Mouse (Mus musculus): ENCODE results near the gene Hyal2. TPM values are rescaled to one million over a fixed set of nuclear protein-coding genes. Genes with fewer than 3 reads are reported as not detected.

Gene Hyal2
- total and polyA plus RNA-seq, 3 experiments = 31.3 to 32.0 TPM; not detected in 1

DNA sequence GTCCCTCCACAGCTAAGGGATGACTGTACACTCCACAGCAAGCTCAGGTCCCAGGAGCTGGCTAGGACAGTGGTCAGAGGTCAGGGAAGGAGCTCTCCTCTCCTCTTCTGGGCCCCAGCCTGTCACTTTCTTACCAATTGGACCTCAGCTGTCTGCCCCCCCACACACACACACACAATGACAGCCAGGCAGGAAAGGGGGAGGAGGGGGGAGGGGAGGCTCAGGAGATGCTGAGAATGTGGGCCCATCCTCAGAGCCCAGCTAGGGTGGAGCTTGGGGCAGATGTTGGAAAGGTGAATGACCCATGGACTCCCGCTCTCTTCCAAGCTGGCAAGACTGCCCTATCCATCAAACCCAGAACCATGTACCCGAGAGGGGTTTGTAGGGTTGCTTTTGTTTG is 39.3 kb downstream of the Hyal2 start:
- no peak overlapping the region for H3K27ac ChIP-seq (ENCODE audit: control insufficient read depth, low read depth, low read length)
- H3K9ac ChIP-seq (ENCODE audit: control insufficient read depth, low read depth, low read length, poor library complexity, severe bottlenecking) = no peak overlapping the region
- H3K36me3 ChIP-seq (ENCODE audit: control insufficient read depth in 1 of 2, insufficient read depth in 2 of 2, low read length in 2 of 2) = peaks cover 0 to 14% of the 10 kb centered on the region in 2 experiments; a peak in 2 of 4 replicates
- H3K79me2 ChIP-seq (ENCODE audit: control insufficient read depth, insufficient read depth, low read length, poor library complexity) = no peaks in the 10 kb centered on the region; the same call in 1 of the 2 replicates
- no peaks in the 10 kb centered on the region for H3K27me3 ChIP-seq (ENCODE audit: control insufficient read depth in 1 of 2, insufficient read depth in 2 of 2, low read length in 2 of 2)
- H3K9me3 ChIP-seq (replicated peaks; ENCODE audit: insufficient read depth, low read length) = no peaks in the 10 kb centered on the region
- TF ChIP-seq TCF12 (IDR thresholded peaks at IDR 0.05; ENCODE audit: low read depth, low read length) = no peak
- no peak for TF ChIP-seq NRF1 (IDR thresholded peaks at IDR 0.05; ENCODE audit: insufficient read depth, low read depth, low read length, poor library complexity, severe bottlenecking)
- no peak for TF ChIP-seq ETS1 (IDR thresholded peaks at IDR 0.05; ENCODE audit: low read depth, low read length)
- no peak for TF ChIP-seq RAD21 (IDR thresholded peaks at IDR 0.05; ENCODE audit: low read depth, low read length)
- no peak overlapping the region for H3K4me3 ChIP-seq (ENCODE audit: control insufficient read depth in 1 of 2, insufficient read depth in 1 of 2, low read depth in 2 of 2, low read length in 2 of 2)
- peaks cover 2 to 29% of the 10 kb centered on the region in 2 experiments; a peak in 3 of 4 replicates for H3K4me1 ChIP-seq (ENCODE audit: control insufficient read depth in 1 of 2, insufficient read depth in 2 of 2, low read length in 2 of 2)
- no peak for DNase-seq (ENCODE audit: low read depth, low spot score)

DNA sequence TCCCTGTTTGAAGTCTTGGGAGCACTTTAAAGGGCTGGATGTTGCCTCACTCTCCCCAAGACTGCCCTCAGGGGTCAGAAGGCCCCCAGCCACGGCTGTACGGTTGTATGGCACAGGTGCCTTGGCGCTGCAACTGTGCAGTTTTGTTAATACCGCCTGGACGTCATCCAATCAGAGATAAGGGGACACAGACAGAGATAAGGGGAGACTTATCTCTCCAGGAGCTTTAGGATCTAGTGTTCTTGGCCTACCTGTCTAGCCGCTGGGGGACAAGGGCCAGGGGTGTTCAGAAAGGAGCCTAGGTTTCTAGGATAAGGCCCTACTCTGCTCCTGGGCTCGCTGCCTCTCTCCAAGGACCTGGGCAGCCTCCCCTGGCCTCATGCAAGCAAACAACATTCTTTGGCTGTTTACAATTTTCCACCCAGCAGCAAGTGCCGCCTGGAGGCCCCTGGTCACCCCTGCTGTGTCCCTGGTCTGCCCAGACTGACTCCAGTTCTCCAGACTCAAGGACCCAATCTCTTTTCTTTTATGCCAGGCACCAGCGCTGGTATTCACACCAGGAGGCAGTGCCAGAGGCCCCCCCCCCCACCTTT is 40.0 kb downstream of the Hyal2 start:
- no peak for DNase-seq (ENCODE audit: low read depth, low spot score)
- Histone ChIP-seq H3K36me3 (ENCODE audit: control insufficient read depth in 1 of 2, insufficient read depth in 2 of 2, low read length in 2 of 2) (peaks cover 0 to 10% of the 10 kb centered on the region in 2 experiments; a peak in 2 of 4 replicates), H3K9me3 (replicated peaks; ENCODE audit: insufficient read depth, low read length) (no peaks in the 10 kb centered on the region), H3K79me2 (ENCODE audit: control insufficient read depth, insufficient read depth, low read length, poor library complexity) (peaks cover 2% of the 10 kb centered on the region; the same call in 1 of the 2 replicates), H3K9ac (ENCODE audit: control insufficient read depth, low read depth, low read length, poor library complexity, severe bottlenecking) (no peak overlapping the region), H3K4me1 (ENCODE audit: control insufficient read depth in 1 of 2, insufficient read depth in 2 of 2, low read length in 2 of 2) (peaks cover 3 to 28% of the 10 kb centered on the region in 2 experiments; a peak in 3 of 4 replicates), H3K27me3 (ENCODE audit: control insufficient read depth in 1 of 2, insufficient read depth in 2 of 2, low read length in 2 of 2) (no peaks in the 10 kb centered on the region), H3K27ac (ENCODE audit: control insufficient read depth, low read depth, low read length) (no peak overlapping the region), H3K4me3 (ENCODE audit: control insufficient read depth in 1 of 2, insufficient read depth in 1 of 2, low read depth in 2 of 2, low read length in 2 of 2) (no peak overlapping the region)
- TF ChIP-seq MYC (IDR thresholded peaks at IDR 0.05; ENCODE audit: low read depth, low read length) (no peak), ZKSCAN1 (IDR thresholded peaks at IDR 0.05; ENCODE audit: low read depth, low read length) (no peak), EP300 (IDR thresholded peaks at IDR 0.05; ENCODE audit: low read depth in 1 of 2, low read length in 2 of 2) (peak in 1 of 2 experiments; percentile 31; a peak in 1 of 4 replicates), USF1 (IDR thresholded peaks at IDR 0.05; ENCODE audit: low read depth, low read length) (no peak), SMC3 (IDR thresholded peaks at IDR 0.05; ENCODE audit: low read depth, low read length) (no peak), ZMIZ1 (IDR thresholded peaks at IDR 0.05; ENCODE audit: low read depth, low read length) (no peak), TBP (IDR thresholded peaks at IDR 0.05; ENCODE audit: low read depth, low read length) (no peak), HCFC1 (IDR thresholded peaks at IDR 0.05; ENCODE audit: low read depth, low read length) (no peak), ETS1 (IDR thresholded peaks at IDR 0.05; ENCODE audit: low read depth, low read length) (0 out of 2 replicates have a peak, but pooled peaks have one; percentile 25), MEF2A (IDR thresholded peaks at IDR 0.05; ENCODE audit: extremely low read depth, insufficient replicate concordance, low read depth, low read length, poor library complexity, severe bottlenecking) (no peak), NRF1 (IDR thresholded peaks at IDR 0.05; ENCODE audit: insufficient read depth, low read depth, low read length, poor library complexity, severe bottlenecking) (no peak), GATA1 (IDR thresholded peaks at IDR 0.05; ENCODE audit: low read depth, low read length) (peak; percentile 80), TCF12 (IDR thresholded peaks at IDR 0.05; ENCODE audit: low read depth, low read length) (0 out of 2 replicates have a peak, but pooled peaks have one; percentile 33), MAZ (IDR thresholded peaks at IDR 0.05; ENCODE audit: low read depth, low read length) (no peak), UBTF (IDR thresholded peaks at IDR 0.05; ENCODE audit: borderline replicate concordance, insufficient read depth, low read depth, low read length) (no peak), POLR2AphosphoS2 (IDR thresholded peaks at IDR 0.05; ENCODE audit: low read length) (no peak)

Measured in MEL (cell line).